Mouse (Mus musculus): ENCODE data around the gene Castor2. TPM values are rescaled to one million over a fixed set of nuclear protein-coding genes. Genes with fewer than 3 reads are reported as not detected.

Gene Castor2
- polyA plus RNA-seq, 1 experiment from 2014 or later = 24.1 TPM

DNA sequence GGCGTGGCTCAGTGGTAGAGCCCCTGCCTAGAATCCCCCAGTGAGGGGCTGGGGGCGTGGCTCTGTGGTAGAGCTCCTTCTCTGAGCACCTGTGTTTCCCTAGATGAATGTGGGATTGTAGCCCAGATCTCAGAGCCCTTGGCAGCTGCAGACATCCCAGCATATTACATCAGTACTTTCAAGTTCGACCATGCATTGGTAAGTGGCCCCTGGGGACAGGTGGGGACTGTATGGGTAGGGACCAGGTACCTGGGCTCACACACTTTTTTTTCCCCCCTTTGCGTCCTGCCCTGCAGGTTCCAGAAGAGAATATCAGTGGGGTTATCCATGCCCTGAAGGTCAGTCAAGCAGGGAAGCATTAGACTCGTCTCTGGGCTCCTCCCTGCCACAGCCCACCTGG is 38.4 kb downstream of the Castor2 start:
- Histone ChIP-seq H3K9me3 (replicated peaks) (0 out of 2 replicates have a peak, but pooled peaks cover 5% of the 10 kb centered on the region), H3K4me3 (no peak overlapping the region), H3K36me3 (ENCODE audit: poor library complexity, severe bottlenecking) (peaks cover 89% of the 10 kb centered on the region), H3K9ac (no peak overlapping the region), H3K27me3 (no peaks in the 10 kb centered on the region), H3K4me2 (no peak overlapping the region), H3K27ac (no peak overlapping the region), H3K4me1 (no peaks in the 10 kb centered on the region)
- no peak for ATAC-seq
- 93% methylated on average over 5 of the region's 5 CpGs for WGBS

GRCm38 (mm10) chr5:134139429-134139828 is 39.9 kb downstream of the Castor2 start:
- ATAC-seq = no peak
- Histone ChIP-seq H3K9me3 (replicated peaks) (0 out of 2 replicates have a peak, but pooled peaks cover 5% of the 10 kb centered on the region), H3K27me3 (no peaks in the 10 kb centered on the region), H3K36me3 (ENCODE audit: poor library complexity, severe bottlenecking) (peaks cover 91% of the 10 kb centered on the region), H3K4me2 (no peak overlapping the region), H3K27ac (no peak overlapping the region), H3K9ac (no peak overlapping the region), H3K4me1 (no peaks in the 10 kb centered on the region), H3K4me3 (no peak overlapping the region)
- 97% methylated on average over 6 of the region's 6 CpGs for WGBS

GRCm38 (mm10) chr5:134141236-134141635 is 41.7 kb downstream of the Castor2 start:
- Histone ChIP-seq H3K4me3 (no peak overlapping the region), H3K4me1 (no peaks in the 10 kb centered on the region), H3K4me2 (no peak overlapping the region), H3K27ac (no peak overlapping the region), H3K9ac (no peak overlapping the region), H3K27me3 (no peaks in the 10 kb centered on the region), H3K9me3 (replicated peaks) (0 out of 2 replicates have a peak, but pooled peaks cover 5% of the 10 kb centered on the region), H3K36me3 (ENCODE audit: poor library complexity, severe bottlenecking) (peaks cover 86% of the 10 kb centered on the region)
- no peak for ATAC-seq
- WGBS = 84% methylated on average over 7 of the region's 7 CpGs

DNA sequence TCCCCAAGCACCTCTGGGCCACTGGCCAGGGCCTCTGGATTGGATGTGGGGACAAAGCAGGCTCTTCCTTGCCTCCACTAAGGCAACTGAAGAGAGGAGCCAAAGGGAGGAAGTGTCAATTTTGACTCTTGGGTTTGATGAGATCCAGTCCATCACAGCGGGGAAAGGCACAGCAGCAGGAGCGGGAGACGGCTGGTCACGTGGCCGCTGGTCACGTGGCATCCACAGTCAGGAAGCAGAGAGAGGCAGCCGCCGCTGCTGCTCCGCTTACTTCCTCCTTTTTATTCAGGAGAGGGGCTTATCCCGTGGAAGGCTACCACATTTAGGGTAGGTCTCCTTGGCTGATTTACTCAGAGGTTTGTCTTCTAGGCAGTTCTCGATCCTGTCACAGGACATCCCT is 42.9 kb downstream of the Castor2 start:
- H3K9ac ChIP-seq = no peak overlapping the region
- ATAC-seq = no peak
- 84% methylated on average over 11 of the region's 11 CpGs for WGBS
- H3K27me3 ChIP-seq = no peaks in the 10 kb centered on the region
- H3K4me1 ChIP-seq = no peaks in the 10 kb centered on the region
- H3K9me3 ChIP-seq (replicated peaks) = 0 out of 2 replicates have a peak, but pooled peaks cover 5% of the 10 kb centered on the region
- H3K4me3 ChIP-seq = no peak overlapping the region
- no peak overlapping the region for H3K27ac ChIP-seq
- peaks cover 75% of the 10 kb centered on the region for H3K36me3 ChIP-seq (ENCODE audit: poor library complexity, severe bottlenecking)
- H3K4me2 ChIP-seq = no peak overlapping the region

DNA sequence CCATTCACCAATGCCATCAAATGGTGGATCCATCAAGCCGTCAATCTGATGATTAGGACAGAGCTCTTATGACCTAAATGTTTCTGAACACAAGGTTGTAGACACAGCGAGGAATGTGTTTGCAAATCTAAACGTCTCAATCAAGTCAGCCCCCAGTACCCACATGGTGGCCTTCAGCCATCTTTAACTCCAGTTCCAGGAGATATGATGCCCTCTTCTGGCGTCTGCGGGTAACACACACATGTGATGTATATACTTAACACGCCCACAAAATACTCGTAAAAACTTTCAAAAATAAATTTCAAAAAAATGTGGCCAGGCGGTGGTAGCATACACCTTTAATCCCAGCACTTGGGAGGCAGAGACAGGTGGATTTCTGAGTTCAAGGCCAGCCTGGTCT is 45.5 kb downstream of the Castor2 start:
- ATAC-seq = no peak
- H3K4me3 ChIP-seq = no peak overlapping the region
- 96% methylated on average over 8 of the region's 8 CpGs for whole genome bisulfite sequencing
- H3K9me3 ChIP-seq (replicated peaks) = 0 out of 2 replicates have a peak, but pooled peaks cover 5% of the 10 kb centered on the region
- no peak overlapping the region for H3K9ac ChIP-seq
- no peaks in the 10 kb centered on the region for H3K4me1 ChIP-seq
- H3K4me2 ChIP-seq = no peak overlapping the region
- peaks cover 77% of the 10 kb centered on the region for H3K36me3 ChIP-seq (ENCODE audit: poor library complexity, severe bottlenecking)
- no peaks in the 10 kb centered on the region for H3K27me3 ChIP-seq
- H3K27ac ChIP-seq = no peak overlapping the region

GRCm38 (mm10) chr5:134147194-134147753 is 47.8 kb downstream of the Castor2 start:
- H3K9ac ChIP-seq = no peak overlapping the region
- H3K4me2 ChIP-seq = no peak overlapping the region
- no peaks in the 10 kb centered on the region for H3K4me1 ChIP-seq
- 0 out of 2 replicates have a peak, but pooled peaks cover 3% of the 10 kb centered on the region for H3K9me3 ChIP-seq (replicated peaks)
- ATAC-seq = no peak
- 89% methylated on average over 10 of the region's 10 CpGs for WGBS
- no peak overlapping the region for H3K27ac ChIP-seq
- H3K36me3 ChIP-seq (ENCODE audit: poor library complexity, severe bottlenecking) = peaks cover 80% of the 10 kb centered on the region
- H3K27me3 ChIP-seq = no peaks in the 10 kb centered on the region
- no peak overlapping the region for H3K4me3 ChIP-seq

DNA sequence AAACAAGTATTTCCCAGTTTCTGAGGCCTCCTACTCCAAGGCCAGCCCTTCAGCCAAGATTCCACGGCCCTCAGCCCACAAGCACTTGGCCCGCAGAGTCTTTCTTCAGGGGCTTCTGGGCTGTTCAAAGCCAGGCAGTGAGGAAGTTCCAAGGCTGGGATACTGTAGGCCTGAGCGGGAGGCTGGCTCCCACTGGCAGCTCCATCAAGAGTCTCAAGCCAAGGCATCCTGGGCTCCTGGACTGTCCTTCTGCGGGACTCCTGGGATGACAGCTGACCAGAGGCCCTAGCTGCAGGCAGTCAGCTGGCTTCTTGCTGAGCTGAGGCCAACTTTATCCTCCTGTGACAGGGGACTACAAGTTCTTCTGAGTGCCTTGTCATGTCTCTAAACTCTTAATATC is 48.6 kb downstream of the Castor2 start:
- Histone ChIP-seq H3K4me1 (no peaks in the 10 kb centered on the region), H3K9me3 (replicated peaks) (no peaks in the 10 kb centered on the region), H3K9ac (no peak overlapping the region), H3K36me3 (ENCODE audit: poor library complexity, severe bottlenecking) (peaks cover 74% of the 10 kb centered on the region), H3K27me3 (no peaks in the 10 kb centered on the region), H3K4me3 (no peak overlapping the region), H3K27ac (no peak overlapping the region), H3K4me2 (no peak overlapping the region)
- ATAC-seq = no peak
- 99% methylated on average over 4 of the region's 4 CpGs for WGBS

GRCm38 (mm10) chr5:134151895-134152294 is 52.4 kb downstream of the Castor2 start:
- Histone ChIP-seq H3K9ac (no peak overlapping the region), H3K4me3 (no peak overlapping the region), H3K9me3 (replicated peaks) (no peaks in the 10 kb centered on the region), H3K4me1 (no peaks in the 10 kb centered on the region), H3K4me2 (no peak overlapping the region), H3K36me3 (ENCODE audit: poor library complexity, severe bottlenecking) (peaks cover 80% of the 10 kb centered on the region), H3K27ac (no peak overlapping the region), H3K27me3 (no peaks in the 10 kb centered on the region)
- WGBS = 89% methylated on average over 11 of the region's 11 CpGs
- ATAC-seq = no peak

- Histone ChIP-seq H3K27ac (no peak overlapping the region), H3K36me3 (ENCODE audit: poor library complexity, severe bottlenecking) (peaks cover 80% of the 10 kb centered on the region), H3K27me3 (no peaks in the 10 kb centered on the region), H3K4me1 (no peaks in the 10 kb centered on the region), H3K4me3 (no peak overlapping the region), H3K4me2 (no peak overlapping the region), H3K9ac (no peak overlapping the region), H3K9me3 (replicated peaks) (no peaks in the 10 kb centered on the region)
- WGBS = 90% methylated on average over 7 of the region's 7 CpGs
- ATAC-seq = no peak
These were observed 56.5 kb downstream of the Castor2 start for GRCm38 (mm10) chr5:134155916-134156466.

GRCm38 (mm10) chr5:134164688-134165087 is 65.2 kb downstream of the Castor2 start:
- Histone ChIP-seq H3K4me1 (peaks cover 13% of the 10 kb centered on the region), H3K4me3 (no peak overlapping the region), H3K4me2 (no peak overlapping the region), H3K27me3 (no peaks in the 10 kb centered on the region), H3K27ac (peak overlapping the region; percentile 16; the same call in 1 of the 2 replicates), H3K36me3 (ENCODE audit: poor library complexity, severe bottlenecking) (peaks cover 56% of the 10 kb centered on the region), H3K9ac (no peak overlapping the region), H3K9me3 (replicated peaks) (no peaks in the 10 kb centered on the region)
- 45% methylated on average over 5 of the region's 5 CpGs for WGBS
- no peak for ATAC-seq

DNA sequence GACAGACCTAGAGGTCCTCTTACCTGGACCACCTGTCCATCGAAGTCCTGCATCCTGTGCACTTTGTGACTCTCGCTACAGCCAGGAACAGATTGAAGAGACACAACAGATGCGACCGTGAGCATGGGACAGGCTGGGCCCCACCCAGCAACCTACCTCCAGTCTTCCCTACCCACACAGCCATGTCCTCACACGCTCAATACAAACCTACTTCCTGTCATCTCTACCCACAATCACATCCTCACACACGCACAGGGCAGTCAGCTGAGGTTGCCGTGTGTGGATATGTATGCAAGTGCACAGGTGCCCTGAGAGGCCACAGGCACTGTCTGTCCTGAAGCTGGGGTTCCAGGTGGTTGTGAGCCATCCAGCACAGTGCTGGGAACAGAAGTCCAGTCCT is 67.1 kb downstream of the Castor2 start:
- peaks cover 13% of the 10 kb centered on the region for H3K4me1 ChIP-seq
- no peaks in the 10 kb centered on the region for H3K27me3 ChIP-seq
- H3K4me2 ChIP-seq = no peak overlapping the region
- 96% methylated on average over 7 of the region's 7 CpGs for WGBS
- H3K36me3 ChIP-seq (ENCODE audit: poor library complexity, severe bottlenecking) = peaks cover 56% of the 10 kb centered on the region
- no peaks in the 10 kb centered on the region for H3K9me3 ChIP-seq (replicated peaks)
- no peak for ATAC-seq
- no peak overlapping the region for H3K27ac ChIP-seq
- H3K4me3 ChIP-seq = no peak overlapping the region
- no peak overlapping the region for H3K9ac ChIP-seq

- H3K4me2 ChIP-seq = no peak overlapping the region
- no peaks in the 10 kb centered on the region for H3K9me3 ChIP-seq (replicated peaks)
- H3K9ac ChIP-seq = no peak overlapping the region
- H3K4me3 ChIP-seq = no peak overlapping the region
- H3K4me1 ChIP-seq = peaks cover 13% of the 10 kb centered on the region
- no peak for ATAC-seq
- H3K27me3 ChIP-seq = no peaks in the 10 kb centered on the region
- H3K36me3 ChIP-seq (ENCODE audit: poor library complexity, severe bottlenecking) = peaks cover 53% of the 10 kb centered on the region
- 94% methylated on average over 9 of the region's 9 CpGs for WGBS
- no peak overlapping the region for H3K27ac ChIP-seq
These were observed 68.5 kb downstream of the Castor2 start for GRCm38 (mm10) chr5:134168033-134168432.

GRCm38 (mm10) chr5:134169231-134169630 is 69.7 kb downstream of the Castor2 start:
- Histone ChIP-seq H3K27ac (no peak overlapping the region), H3K27me3 (no peaks in the 10 kb centered on the region), H3K4me2 (no peak overlapping the region), H3K9ac (no peak overlapping the region), H3K9me3 (replicated peaks) (no peaks in the 10 kb centered on the region), H3K4me3 (no peak overlapping the region), H3K4me1 (peaks cover 13% of the 10 kb centered on the region), H3K36me3 (ENCODE audit: poor library complexity, severe bottlenecking) (peaks cover 43% of the 10 kb centered on the region)
- ATAC-seq = no peak
- 94% methylated on average over 10 of the region's 10 CpGs for WGBS

All from forebrain, embryonic 13.5 days (tissue).